Mouse (Mus musculus): ENCODE results near the gene Slc27a5.

GRCm38 (mm10) chr7:12979776-12980175 is 18.2 kb downstream of the Slc27a5 start:
- no peak for TF ChIP-seq CTCF (conservative IDR thresholded peaks at IDR 0.05; ENCODE audit: insufficient read depth, insufficient read length, low read depth, low read length)
- TF ChIP-seq POLR2A (IDR thresholded peaks at IDR 0.05; ENCODE audit: low read depth, low read length): no peak
